Mouse (Mus musculus) heart, embryonic 16.5 days (tissue): Measurements from ENCODE around the gene Cdkn1b. TPM values are rescaled to one million over a fixed set of nuclear protein-coding genes. Genes with fewer than 3 reads are reported as not detected.

Experiments used
- ATAC-seq: fragments of 200-750 bp; cut with Nextera tagmentation; replicated peaks from 2 replicates; pipeline ENCODE4 v1.8.0; 2017; ENCODE audit warnings: moderate number of reproducible peaks; ENCODE audit not compliant: insufficient read depth, low FRiP score; ENCODE audit errors: extremely low read depth
- H3K27ac ChIP-seq: fragments of 300-500 bp; sonication (generic); 2 replicates; pipeline ENCODE4 v1.5.1; 2014; ENCODE audit warnings: mild to moderate bottlenecking, low read length, control low read depth, moderate library complexity
- H3K27me3 ChIP-seq: fragments of 300-500 bp; sonication (generic); 2 replicates; pipeline ENCODE4 v1.6.1; 2014; ENCODE audit warnings: low read length, mixed read lengths; ENCODE audit not compliant: control insufficient read depth, insufficient read depth
- H3K36me3 ChIP-seq: fragments of 300-500 bp; sonication (generic); 2 replicates; pipeline ENCODE4 v1.6.1; 2014; ENCODE audit not compliant: control insufficient read depth, insufficient read depth
- H3K4me1 ChIP-seq: fragments of 300-500 bp; sonication (generic); 2 replicates; pipeline ENCODE4 v1.6.1; 2014; ENCODE audit warnings: low read length, mixed read lengths; ENCODE audit not compliant: control insufficient read depth, insufficient read depth
- H3K4me2 ChIP-seq: fragments of 300-500 bp; sonication (generic); 2 replicates; pipeline ENCODE4 v1.6.1; 2014; ENCODE audit warnings: low read depth, mild to moderate bottlenecking, control low read depth, low read length
- H3K4me3 ChIP-seq: fragments of 300-500 bp; sonication (generic); 2 replicates; pipeline ENCODE4 v1.5.1; 2014; ENCODE audit warnings: mild to moderate bottlenecking, control low read depth, low read length
- H3K9ac ChIP-seq: fragments of 300-500 bp; sonication (generic); 2 replicates; pipeline ENCODE4 v1.6.1; 2014; ENCODE audit warnings: low read length, control low read depth
- H3K9me3 ChIP-seq: fragments of 300-500 bp; sonication (generic); replicated peaks from 2 replicates; pipeline ENCODE4 v1.6.1; 2016; ENCODE audit warnings: low read length; ENCODE audit not compliant: control insufficient read depth
- WGBS: fragments of 180-500 bp; shearing (Covaris S2); extraction: QIAGEN DNeasy Blood & Tissue Kit; methylation state at CpG from one replicate; pipeline ENCODE4 v1.1.7; 2014; 5-methylcytosine and 5-hydroxymethylcytosine counted together
- polyA plus RNA-seq: library from polyadenylated mRNA; unstranded; fragments of >200 nt; fragmentation: Nextera tagmentation; extraction: Ambion mirVana; gene quantifications from 2 replicates; pipeline ENCODE4 v1.2.1, GENCODE M21; 2015

Cdkn1b gene
- polyA plus RNA-seq, 1 experiment from 2014 or later = 14.7 TPM

- H3K27me3 ChIP-seq = no peaks in the 10 kb centered on the region
- WGBS = 72% methylated on average over 4 of the region's 4 CpGs
- no peaks in the 10 kb centered on the region for H3K36me3 ChIP-seq
- H3K4me2 ChIP-seq = no peak overlapping the region
- no peaks in the 10 kb centered on the region for H3K9me3 ChIP-seq
- no peak overlapping the region for H3K4me3 ChIP-seq
- no peak overlapping the region for H3K27ac ChIP-seq
- H3K4me1 ChIP-seq = peaks cover 3% of the 10 kb centered on the region; the same call in 1 of the 2 replicates
- H3K9ac ChIP-seq = no peak overlapping the region
- no peak for ATAC-seq
Observed at GRCm38 (mm10) chr6:134883661-134884060, 36.5 kb upstream of the Cdkn1b start.

GRCm38 (mm10) chr6:134885515-134885914, 34.7 kb upstream of the Cdkn1b start:
- no peak overlapping the region for H3K9ac ChIP-seq
- peaks cover 3% of the 10 kb centered on the region; the same call in 1 of the 2 replicates for H3K4me1 ChIP-seq
- H3K4me3 ChIP-seq = no peak overlapping the region
- 95% methylated on average over 2 of the region's 2 CpGs for WGBS
- no peaks in the 10 kb centered on the region for H3K36me3 ChIP-seq
- H3K27me3 ChIP-seq = no peaks in the 10 kb centered on the region
- no peak for ATAC-seq
- H3K9me3 ChIP-seq = no peaks in the 10 kb centered on the region
- H3K4me2 ChIP-seq = no peak overlapping the region
- no peak overlapping the region for H3K27ac ChIP-seq

- Histone ChIP-seq H3K4me3 (no peak overlapping the region), H3K9ac (no peak overlapping the region), H3K27ac (no peak overlapping the region), H3K4me2 (no peak overlapping the region), H3K9me3 (no peaks in the 10 kb centered on the region), H3K36me3 (no peaks in the 10 kb centered on the region), H3K27me3 (no peaks in the 10 kb centered on the region), H3K4me1 (peaks cover 3% of the 10 kb centered on the region; the same call in 1 of the 2 replicates)
- 74% methylated on average over 8 of the region's 8 CpGs for WGBS
- no peak for ATAC-seq
Observed at GRCm38 (mm10) chr6:134886475-134886874, 33.7 kb upstream of the Cdkn1b start.

- no peak for ATAC-seq
- peaks cover 3% of the 10 kb centered on the region; the same call in 1 of the 2 replicates for H3K4me1 ChIP-seq
- WGBS = 49% methylated on average over 5 of the region's 5 CpGs
- no peak overlapping the region for H3K27ac ChIP-seq
- no peaks in the 10 kb centered on the region for H3K27me3 ChIP-seq
- no peaks in the 10 kb centered on the region for H3K9me3 ChIP-seq
- H3K36me3 ChIP-seq = no peaks in the 10 kb centered on the region
- H3K9ac ChIP-seq = no peak overlapping the region
- H3K4me2 ChIP-seq = no peak overlapping the region
- H3K4me3 ChIP-seq = no peak overlapping the region
Observed at GRCm38 (mm10) chr6:134887008-134887407, 33.2 kb upstream of the Cdkn1b start.

GRCm38 (mm10) chr6:134887711-134888449, 32.3 kb upstream of the Cdkn1b start:
- ATAC-seq = no peak
- H3K27ac ChIP-seq = no peak overlapping the region
- no peak overlapping the region for H3K4me3 ChIP-seq
- 7% methylated on average over 10 of the region's 10 CpGs for whole genome bisulfite sequencing
- H3K27me3 ChIP-seq = no peaks in the 10 kb centered on the region
- H3K4me1 ChIP-seq = peaks cover 3% of the 10 kb centered on the region; the same call in 1 of the 2 replicates
- H3K9ac ChIP-seq = no peak overlapping the region
- peak overlapping the region; percentile 35; the same call in 1 of the 2 replicates for H3K4me2 ChIP-seq
- no peaks in the 10 kb centered on the region for H3K36me3 ChIP-seq
- no peaks in the 10 kb centered on the region for H3K9me3 ChIP-seq

GRCm38 (mm10) chr6:134888563-134889017, 31.6 kb upstream of the Cdkn1b start:
- no peak overlapping the region for H3K9ac ChIP-seq
- ATAC-seq = no peak
- H3K27ac ChIP-seq = no peak overlapping the region
- H3K4me3 ChIP-seq = no peak overlapping the region
- no peak overlapping the region for H3K4me2 ChIP-seq
- no peaks in the 10 kb centered on the region for H3K27me3 ChIP-seq
- H3K4me1 ChIP-seq = peaks cover 3% of the 10 kb centered on the region; the same call in 1 of the 2 replicates
- 12% methylated on average over 4 of the region's 4 CpGs for WGBS
- H3K36me3 ChIP-seq = no peaks in the 10 kb centered on the region
- no peaks in the 10 kb centered on the region for H3K9me3 ChIP-seq

- H3K4me3 ChIP-seq = no peak overlapping the region
- no peaks in the 10 kb centered on the region for H3K9me3 ChIP-seq
- H3K27ac ChIP-seq = no peak overlapping the region
- peaks cover 3% of the 10 kb centered on the region; the same call in 1 of the 2 replicates for H3K4me1 ChIP-seq
- no peak for ATAC-seq
- WGBS = 61% methylated on average over 1 of the region's 1 CpGs
- H3K4me2 ChIP-seq = no peak overlapping the region
- H3K9ac ChIP-seq = no peak overlapping the region
- no peaks in the 10 kb centered on the region for H3K27me3 ChIP-seq
- H3K36me3 ChIP-seq = 0 out of 2 replicates have a peak, but pooled peaks cover 2% of the 10 kb centered on the region
Observed at GRCm38 (mm10) chr6:134889763-134890162, 30.4 kb upstream of the Cdkn1b start.

GRCm38 (mm10) chr6:134890436-134890835, 29.8 kb upstream of the Cdkn1b start:
- Histone ChIP-seq H3K27me3 (no peaks in the 10 kb centered on the region), H3K36me3 (0 out of 2 replicates have a peak, but pooled peaks cover 2% of the 10 kb centered on the region), H3K4me2 (no peak overlapping the region), H3K9ac (no peak overlapping the region), H3K9me3 (no peaks in the 10 kb centered on the region), H3K27ac (no peak overlapping the region), H3K4me3 (no peak overlapping the region), H3K4me1 (peaks cover 3% of the 10 kb centered on the region; the same call in 1 of the 2 replicates)
- no peak for ATAC-seq
- WGBS = 75% methylated on average over 7 of the region's 7 CpGs
